Mouse (Mus musculus): ENCODE measurements around the gene Pcsk6. TPM values are rescaled to one million over a fixed set of nuclear protein-coding genes. Genes with fewer than 3 reads are reported as not detected.

Pcsk6 gene
- total RNA-seq, 2 experiments from 2014 or later: 15.3 to 15.7 TPM

- intact Hi-C loops (cut with DNase I): no loop called here
- no peak for DNase-seq
These were observed 19.2 kb downstream of the Pcsk6 start for GRCm38 (mm10) chr7:65880666-65881289.

GRCm38 (mm10) chr7:65881290-65881688 is 19.8 kb downstream of the Pcsk6 start:
- intact Hi-C loops (cut with DNase I): no loop called here

GRCm38 (mm10) chr7:65884928-65885327 is 23.4 kb downstream of the Pcsk6 start:
- DNase-seq: no peak
- intact Hi-C loops (cut with DNase I): no loop called here

More at GRCm38 (mm10) chr7:65881290-65881688, 19.8 kb downstream of the Pcsk6 start:
- DNase-seq: peak; percentile 65

GRCm38 (mm10) chr7:65885819-65886218 is 24.3 kb downstream of the Pcsk6 start:
- DNase-seq: no peak
- intact Hi-C loops (cut with DNase I): no loop called here

- no peak for DNase-seq
- intact Hi-C loops (cut with DNase I): no loop called here
These were observed 30.3 kb downstream of the Pcsk6 start for GRCm38 (mm10) chr7:65891831-65892230.

- peak; percentile 18 for DNase-seq
- intact Hi-C loops (cut with DNase I): no loop called here
These were observed 30.8 kb downstream of the Pcsk6 start for GRCm38 (mm10) chr7:65892264-65892828.

- DNase-seq: no peak
- intact Hi-C loops (cut with DNase I): no loop called here
These were observed 32.0 kb downstream of the Pcsk6 start for GRCm38 (mm10) chr7:65893546-65893945.

GRCm38 (mm10) chr7:65895262-65895661 is 33.7 kb downstream of the Pcsk6 start:
- no peak for DNase-seq
- intact Hi-C loops (cut with DNase I): no loop called here

GRCm38 (mm10) chr7:65901231-65901630 is 39.7 kb downstream of the Pcsk6 start:
- intact Hi-C loops (cut with DNase I): no loop called here
- no peak for DNase-seq

GRCm38 (mm10) chr7:65902471-65903180 is 41.1 kb downstream of the Pcsk6 start:
- DNase-seq: peak; percentile 16
- intact Hi-C loops (cut with DNase I): no loop called here

GRCm38 (mm10) chr7:65903456-65903855 is 41.9 kb downstream of the Pcsk6 start:
- DNase-seq: no peak
- intact Hi-C loops (cut with DNase I): no loop called here

GRCm38 (mm10) chr7:65906528-65907272 is 45.2 kb downstream of the Pcsk6 start:
- intact Hi-C loops (cut with DNase I): no loop called here
- DNase-seq: no peak

- intact Hi-C loops (cut with DNase I): no loop called here
- DNase-seq: no peak
These were observed 48.0 kb downstream of the Pcsk6 start for GRCm38 (mm10) chr7:65909343-65910127.

GRCm38 (mm10) chr7:65913088-65913610 is 51.6 kb downstream of the Pcsk6 start:
- intact Hi-C loops (cut with DNase I): no loop called here
- no peak for DNase-seq

GRCm38 (mm10) chr7:65914761-65915301 is 53.3 kb downstream of the Pcsk6 start:
- intact Hi-C loops (cut with DNase I): no loop called here
- no peak for DNase-seq

GRCm38 (mm10) chr7:65915821-65916220 is 54.3 kb downstream of the Pcsk6 start:
- intact Hi-C loops (cut with DNase I): no loop called here
- DNase-seq: no peak

GRCm38 (mm10) chr7:65916566-65916965 is 55.0 kb downstream of the Pcsk6 start:
- DNase-seq: no peak
- intact Hi-C loops (cut with DNase I): no loop called here

- no peak for DNase-seq
- intact Hi-C loops (cut with DNase I): no loop called here
These were observed 56.9 kb downstream of the Pcsk6 start for GRCm38 (mm10) chr7:65918431-65918830.

GRCm38 (mm10) chr7:65929398-65929797 is 67.9 kb downstream of the Pcsk6 start:
- intact Hi-C loops (cut with DNase I): no loop called here
- DNase-seq: no peak

GRCm38 (mm10) chr7:65930478-65930877 is 68.9 kb downstream of the Pcsk6 start:
- no peak for DNase-seq
- intact Hi-C loops (cut with DNase I): no loop called here

All from left cerebral cortex, postnatal 4 days (tissue).